Mouse (Mus musculus) urinary bladder, postnatal 10 days (tissue): Measurements from ENCODE around the gene Kpna3.
A peak's percentile ranks its signal among the peaks of the same experiment; 100 is the strongest.
"Not testable (repeated sequence)": the region's sequence is repeated elsewhere in the genome, so short reads cannot be mapped to it uniquely, and the experiment has no call there.

Source experiments
- DNase-seq: peaks from one replicate; pipeline ENCODE4 v3.0.0; 2022; ENCODE audit warnings: low spot score

The Kpna3 gene

GRCm38 (mm10) chr14:61394745-61395144 is 44.9 kb downstream of the Kpna3 start:
- DNase-seq = no peak

GRCm38 (mm10) chr14:61390586-61390985 is 49.1 kb downstream of the Kpna3 start:
- DNase-seq = no peak

- no peak for DNase-seq
Observed at GRCm38 (mm10) chr14:61367290-61367689, 72.4 kb downstream of the Kpna3 start.

GRCm38 (mm10) chr14:61364656-61365055 is 75.0 kb downstream of the Kpna3 start:
- DNase-seq = no peak

GRCm38 (mm10) chr14:61363734-61364133 is 75.9 kb downstream of the Kpna3 start:
- no peak for DNase-seq

GRCm38 (mm10) chr14:61362268-61362667 is 77.4 kb downstream of the Kpna3 start:
- no peak for DNase-seq

- DNase-seq = no peak
Observed at GRCm38 (mm10) chr14:61360981-61361511, 78.6 kb downstream of the Kpna3 start.

GRCm38 (mm10) chr14:61360131-61360980 is 79.3 kb downstream of the Kpna3 start, which contains the start of gene Ebpl:
Gene Ebpl, minus strand, starts transcription at chr14:61360439.
- peak; percentile 72 for DNase-seq

- DNase-seq = no peak
Observed at GRCm38 (mm10) chr14:61354251-61355235, 85.1 kb downstream of the Kpna3 start.

GRCm38 (mm10) chr14:61350808-61351207 is 88.9 kb downstream of the Kpna3 start:
- no peak for DNase-seq

GRCm38 (mm10) chr14:61349876-61350275 is 89.8 kb downstream of the Kpna3 start:
- DNase-seq = no peak

GRCm38 (mm10) chr14:61346827-61347698 is 92.6 kb downstream of the Kpna3 start:
- DNase-seq = no peak

GRCm38 (mm10) chr14:61344590-61344989 is 95.1 kb downstream of the Kpna3 start:
- DNase-seq = no peak

GRCm38 (mm10) chr14:61339381-61339780 is 100.3 kb downstream of the Kpna3 start:
- DNase-seq = no peak

- DNase-seq = peak; percentile 50
Observed at GRCm38 (mm10) chr14:61330996-61331561, 108.6 kb downstream of the Kpna3 start.

- DNase-seq = no peak
Observed at GRCm38 (mm10) chr14:61330591-61330990, 109.1 kb downstream of the Kpna3 start.

- DNase-seq = no peak
Observed at GRCm38 (mm10) chr14:61327618-61328450, 111.8 kb downstream of the Kpna3 start.

GRCm38 (mm10) chr14:61327007-61327406 is 112.7 kb downstream of the Kpna3 start:
- not testable (repeated sequence) for DNase-seq

GRCm38 (mm10) chr14:61322740-61323139 is 116.9 kb downstream of the Kpna3 start:
- no peak for DNase-seq

GRCm38 (mm10) chr14:61321200-61321599 is 118.5 kb downstream of the Kpna3 start:
- no peak for DNase-seq
